Mouse (Mus musculus) layer of hippocampus, postnatal 36 days (tissue): ENCODE results near the gene Slit3. TPM values are rescaled to one million over a fixed set of nuclear protein-coding genes. Genes with fewer than 3 reads are reported as not detected.

Source experiments
- DNase-seq, 2 experiments: peaks; one replicate each; pipeline ENCODE4 v3.0.0; 2022
- total RNA-seq, 2 experiments: library from RNA; stranded (reverse); gene quantifications; 2 replicates each; pipeline ENCODE4 v1.2.3; 2021

The Slit3 gene
- total RNA-seq, 2 experiments from 2014 or later: 91.0 to 112 TPM

GRCm38 (mm10) chr11:35306922-35307321 is 185.9 kb downstream of the Slit3 start:
- DNase-seq: no peak

DNA sequence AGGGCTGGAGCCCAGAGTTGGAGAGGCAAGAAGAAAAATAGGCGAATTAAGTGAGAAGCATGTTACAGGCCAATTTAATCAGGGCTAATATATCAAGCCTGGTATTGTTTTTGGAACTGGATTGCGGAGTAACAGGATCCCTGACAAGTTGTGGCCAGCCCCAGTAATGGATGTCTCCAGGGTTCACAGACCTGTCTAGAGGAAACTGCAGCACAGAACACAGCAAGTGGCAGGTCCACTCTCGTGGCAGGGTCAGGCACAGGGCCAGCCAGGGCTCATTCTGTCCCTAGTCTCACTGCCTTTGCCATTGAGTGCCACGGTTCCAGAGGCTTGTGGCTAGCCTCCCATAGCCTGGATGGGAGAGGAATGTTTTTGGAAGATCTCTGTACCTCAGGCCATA is 187.0 kb downstream of the Slit3 start:
- DNase-seq: no peak

- DNase-seq: no peak
Observed at GRCm38 (mm10) chr11:35315449-35316028, 194.5 kb downstream of the Slit3 start.

DNA sequence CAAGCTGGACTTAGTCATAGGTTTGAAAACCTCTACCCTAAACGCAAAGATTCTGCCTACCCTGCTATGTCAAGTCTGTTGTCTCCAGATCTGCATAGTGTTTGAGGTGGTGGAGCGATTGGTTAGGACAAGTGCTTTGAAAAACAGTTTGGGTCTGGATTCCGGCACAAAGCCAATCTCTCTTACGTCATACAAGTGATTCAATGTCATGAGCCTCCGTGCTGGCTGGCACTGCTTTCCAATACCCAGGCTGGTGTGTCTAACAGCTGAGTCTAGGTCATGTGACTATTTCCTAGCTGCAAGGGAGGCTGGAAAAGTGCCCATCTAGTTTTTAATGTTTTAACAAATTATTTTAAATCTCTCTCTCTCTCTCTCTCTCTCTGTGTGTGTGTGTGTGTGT is 196.2 kb downstream of the Slit3 start:
- no peak for DNase-seq

GRCm38 (mm10) chr11:35317775-35318432 is 196.9 kb downstream of the Slit3 start:
- no peak for DNase-seq

GRCm38 (mm10) chr11:35318433-35319020 is 197.5 kb downstream of the Slit3 start:
- DNase-seq: no peak

DNA sequence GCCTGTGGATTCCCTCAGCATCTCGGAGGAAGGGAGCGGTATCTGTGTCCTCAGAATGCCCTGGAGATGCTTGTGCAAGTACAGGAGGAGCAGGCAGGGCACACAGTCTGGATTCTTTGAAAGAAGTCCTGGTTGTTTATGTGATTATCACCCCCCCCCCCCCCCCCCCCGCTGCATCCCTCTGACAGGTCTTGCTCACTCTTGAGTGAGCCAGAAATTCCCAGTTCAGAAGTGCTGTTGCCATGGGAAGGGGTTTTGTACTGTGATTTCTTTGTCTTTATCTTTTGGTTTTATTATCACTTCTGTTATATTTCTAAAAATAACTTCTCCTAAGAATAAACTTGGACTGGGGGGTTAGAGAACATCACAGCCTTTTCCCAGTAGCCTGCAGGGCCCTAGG is 199.5 kb downstream of the Slit3 start:
- no peak for DNase-seq

GRCm38 (mm10) chr11:35324397-35324796 is 203.4 kb downstream of the Slit3 start:
- no peak for DNase-seq

DNA sequence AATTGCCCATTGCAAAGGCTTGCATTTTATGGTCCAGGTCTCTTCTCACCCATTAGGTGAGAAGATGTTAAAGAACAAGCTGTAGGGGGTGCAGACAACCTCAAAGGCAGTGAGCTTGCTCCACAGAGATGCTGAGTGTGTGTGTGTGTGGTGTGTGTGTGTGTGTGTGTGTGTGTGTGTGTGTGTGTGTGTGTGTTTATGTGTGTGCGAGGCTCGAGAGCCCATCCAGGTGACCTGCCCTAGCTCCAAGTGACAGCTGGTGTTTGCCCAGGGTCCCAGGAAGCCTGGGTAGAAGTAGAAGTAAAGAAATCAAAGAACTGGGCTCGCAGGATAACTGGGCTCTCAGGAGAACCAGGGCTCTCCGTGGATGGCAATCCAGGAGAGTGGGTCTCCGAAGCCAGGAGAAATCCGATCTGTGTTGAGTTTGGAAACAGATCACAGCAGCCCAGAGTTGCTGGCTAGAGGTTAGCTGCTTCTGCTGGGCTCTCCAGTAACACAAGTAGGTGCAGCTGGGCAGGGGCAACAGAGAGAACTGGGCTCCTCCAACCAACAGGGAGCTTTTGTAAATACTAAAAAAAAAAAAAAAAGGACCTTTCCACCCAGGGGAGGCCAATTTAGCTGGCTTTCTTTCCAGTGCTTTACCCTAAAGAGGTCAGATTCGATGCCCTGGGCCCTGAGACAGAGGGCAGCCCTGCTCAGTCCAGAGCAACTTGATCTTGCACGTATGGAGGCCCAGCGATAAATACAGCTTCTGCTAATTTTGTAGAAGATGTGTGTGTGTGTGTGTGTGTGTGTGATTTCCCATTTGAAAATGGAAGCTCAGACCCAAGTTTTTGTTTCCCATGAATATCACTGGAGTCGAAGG is 204.3 kb downstream of the Slit3 start:
- DNase-seq: no peak

GRCm38 (mm10) chr11:35326346-35326745 is 205.3 kb downstream of the Slit3 start:
- DNase-seq: no peak

DNA sequence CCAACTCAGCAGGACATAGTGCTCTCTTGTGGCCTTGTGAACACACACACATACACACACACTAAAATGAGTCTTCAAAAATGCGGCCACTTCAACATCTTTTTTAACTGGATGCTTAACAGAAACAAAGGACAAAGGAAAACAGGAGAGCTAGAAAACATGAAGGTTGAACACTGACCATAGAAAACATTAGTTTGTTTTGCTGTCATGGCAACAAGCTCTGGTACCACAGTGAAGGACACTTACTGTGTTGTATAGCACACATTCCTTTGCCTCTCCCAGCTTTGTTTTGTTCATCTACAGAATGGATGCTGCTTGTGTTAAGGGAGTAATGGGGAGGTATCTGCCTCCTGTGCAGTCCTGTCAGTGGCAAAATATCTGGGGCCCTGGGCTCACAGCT is 206.9 kb downstream of the Slit3 start:
- DNase-seq: no peak

DNA sequence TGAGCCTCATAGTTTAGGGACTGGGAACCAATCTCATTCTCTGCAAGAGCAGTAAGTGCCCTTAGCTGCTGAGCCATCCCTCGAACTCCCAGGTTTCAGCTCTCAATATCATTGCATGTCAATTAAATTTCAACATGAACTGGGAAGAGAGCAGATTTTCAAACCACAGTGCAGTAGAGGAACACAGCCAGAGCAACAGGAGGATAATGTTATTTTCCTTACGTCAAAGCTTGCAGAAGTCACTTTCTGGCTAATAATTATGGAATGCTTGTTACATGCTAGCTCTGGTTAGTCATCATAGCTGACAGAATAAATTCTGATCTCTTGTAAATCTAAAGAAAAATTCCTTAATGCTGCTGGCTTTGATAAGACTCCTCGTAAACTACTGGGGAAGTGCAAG is 210.5 kb downstream of the Slit3 start:
- DNase-seq: no peak

DNA sequence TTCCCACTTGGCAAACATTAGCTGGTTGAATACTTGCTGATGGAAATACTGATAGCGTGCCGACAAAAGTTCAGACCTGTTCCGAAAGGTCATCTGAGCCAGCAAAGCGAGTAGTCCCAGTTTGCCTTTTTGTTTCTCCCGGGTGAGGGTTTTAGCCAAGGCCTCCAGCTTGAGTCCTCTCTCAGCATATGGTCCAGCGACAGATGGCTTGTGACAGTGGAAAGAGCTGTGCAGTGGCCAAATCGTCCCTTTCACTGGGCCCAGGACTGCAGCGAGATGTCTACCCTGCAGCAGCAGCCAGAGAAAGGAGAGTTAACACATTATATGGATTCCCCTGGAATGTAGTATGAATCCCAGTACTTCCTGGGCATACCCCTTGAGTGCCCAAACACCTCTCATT is 215.5 kb downstream of the Slit3 start:
- DNase-seq: no peak

- DNase-seq: peak in 1 of 2 experiments; percentile 36
Observed at GRCm38 (mm10) chr11:35337493-35337892, 216.5 kb downstream of the Slit3 start.

DNA sequence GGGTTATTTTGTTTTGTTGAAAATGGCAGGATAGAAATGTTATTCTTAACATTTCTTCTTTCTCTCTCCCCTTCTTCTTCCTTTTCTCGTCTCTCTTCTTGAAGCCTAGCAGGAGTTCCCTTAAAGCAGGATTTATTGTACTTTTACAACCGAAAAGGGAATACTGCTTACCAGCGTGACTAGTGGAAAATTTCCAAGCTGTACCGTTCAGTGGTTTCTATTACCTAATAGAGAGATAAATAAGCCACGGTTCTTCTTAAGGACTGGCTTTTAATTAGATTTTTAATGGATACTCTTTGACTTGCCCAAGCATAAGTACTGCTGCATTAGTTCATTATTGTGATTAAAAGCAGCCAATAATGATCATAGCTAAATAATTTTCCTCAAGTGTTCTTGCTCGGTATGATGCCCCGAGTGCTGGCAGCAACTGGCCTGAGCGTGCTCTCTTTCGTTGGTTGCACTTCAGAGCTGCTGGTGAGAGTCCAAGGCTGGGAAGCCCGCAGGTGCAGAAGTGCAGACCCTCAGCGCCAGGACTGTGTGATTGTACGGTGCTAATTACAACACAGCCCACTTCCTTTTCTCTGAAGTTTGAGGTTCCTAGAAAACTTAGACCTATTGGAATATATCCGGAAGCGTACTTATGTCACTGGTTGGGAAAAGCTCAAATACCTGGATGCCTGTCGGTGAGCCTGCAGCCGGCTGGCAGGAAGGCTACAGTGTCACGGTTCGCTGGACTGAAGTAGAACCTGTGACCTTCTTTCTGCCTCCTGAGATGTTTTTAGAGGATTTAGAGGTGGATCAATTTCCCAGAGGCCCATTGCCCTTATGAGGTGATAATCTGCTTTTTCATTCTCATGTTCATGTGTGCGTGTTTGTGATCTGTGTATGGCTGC is 217.1 kb downstream of the Slit3 start:
- no peak for DNase-seq

- no peak for DNase-seq
Observed at GRCm38 (mm10) chr11:35340752-35341151, 219.7 kb downstream of the Slit3 start.

DNA sequence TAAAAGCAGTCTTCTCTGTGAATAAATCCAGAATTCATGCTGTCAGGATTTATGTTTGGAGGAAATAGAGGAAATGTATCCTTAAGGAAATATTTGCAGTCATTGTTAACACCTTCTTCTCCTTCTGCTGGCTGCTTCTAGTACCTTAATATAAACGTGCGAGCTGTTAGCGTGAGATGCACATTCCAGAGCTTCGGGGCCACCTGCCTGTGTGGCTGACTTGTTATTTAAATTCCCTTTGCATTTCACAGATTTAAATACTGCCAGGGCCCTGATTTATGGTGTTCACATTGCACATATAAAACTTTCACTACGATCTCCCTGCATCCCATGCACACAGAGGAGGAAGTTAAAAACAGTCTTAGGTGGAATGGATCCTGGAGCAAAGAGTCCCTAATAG is 221.5 kb downstream of the Slit3 start:
- no peak for DNase-seq

DNA sequence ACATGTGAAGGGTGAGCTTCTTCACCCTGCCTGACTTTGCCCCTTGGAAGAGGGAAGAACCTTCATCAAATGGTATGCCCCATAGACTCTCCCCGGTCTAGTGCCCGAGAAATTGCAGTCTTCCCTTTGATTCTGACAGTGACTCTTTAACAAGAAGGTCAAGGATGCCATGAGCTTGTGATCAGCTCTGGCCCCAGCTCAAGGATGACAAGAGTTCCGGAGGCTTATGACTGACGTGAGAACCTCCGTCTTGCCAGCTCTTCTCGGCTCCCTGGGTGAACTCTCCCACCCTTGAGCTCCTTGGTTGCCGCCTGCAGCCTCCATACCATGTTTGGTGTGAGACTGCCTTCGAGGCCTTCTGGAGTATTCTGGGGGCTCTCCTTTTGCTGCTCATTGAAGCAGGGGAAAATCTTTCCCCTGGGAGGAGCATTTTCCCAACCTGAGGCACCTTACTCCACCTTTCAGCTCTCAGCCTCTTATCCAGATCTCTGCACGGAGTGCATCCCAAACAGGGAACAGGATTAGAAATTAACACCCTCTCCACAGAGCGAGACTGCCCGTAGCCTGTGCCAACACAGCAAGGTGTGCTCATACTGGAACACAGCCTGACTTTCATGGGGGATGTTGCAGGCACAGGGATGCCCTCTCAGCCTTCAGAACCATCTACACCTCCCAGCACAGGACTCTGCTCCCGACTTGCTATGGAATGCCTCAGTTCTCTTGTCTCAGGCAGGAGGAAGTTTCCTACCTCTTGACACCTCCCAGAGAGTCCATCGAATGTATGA is 224.9 kb downstream of the Slit3 start:
- no peak for DNase-seq

- DNase-seq: no peak
Observed at GRCm38 (mm10) chr11:35348099-35348498, 227.1 kb downstream of the Slit3 start.

GRCm38 (mm10) chr11:35350968-35351367 is 229.9 kb downstream of the Slit3 start:
- DNase-seq: no peak

DNA sequence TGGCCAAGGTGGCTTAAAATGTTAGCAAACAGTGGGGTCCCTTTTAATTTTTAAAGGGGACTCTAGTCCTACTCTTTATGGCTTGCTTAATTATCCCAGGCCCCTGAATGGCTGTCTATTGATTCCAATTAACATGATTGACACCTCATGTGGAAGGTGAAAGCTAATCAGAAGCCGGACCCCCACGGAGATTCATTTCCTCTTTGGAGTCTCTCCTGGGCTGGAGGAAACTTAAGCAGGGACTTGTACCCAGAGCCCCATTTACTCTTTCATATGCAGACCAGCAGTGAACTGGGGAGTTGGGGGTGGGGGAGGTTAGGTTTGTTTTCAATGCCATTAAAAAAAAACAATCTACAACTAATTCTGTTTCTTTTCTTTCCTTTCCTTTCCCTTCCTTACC is 230.4 kb downstream of the Slit3 start:
- DNase-seq: no peak
